Mouse (Mus musculus) liver, adult 2 months (tissue): ENCODE results near the gene Gna15. TPM values are rescaled to one million over a fixed set of nuclear protein-coding genes. Genes with fewer than 3 reads are reported as not detected.

ENCODE experiments used
- DNase-seq: peaks from one replicate; pipeline ENCODE4 v3.0.0-alpha.2; 2011; ENCODE audit warnings: low read depth, low spot score; ENCODE audit errors: extremely low read depth
- H3K27ac ChIP-seq: fragments of 200-500 bp; replicated peaks from 2 replicates; pipeline ENCODE4 v1.5.1; 2012; ENCODE audit warnings: low read depth, mild to moderate bottlenecking, control low read depth, inconsistent platforms, low read length; ENCODE audit not compliant: insufficient read depth
- H3K27me3 ChIP-seq: fragments of 200-500 bp; 2 replicates; pipeline ENCODE4 v1.6.1; 2012; ENCODE audit warnings: mild to moderate bottlenecking, moderate library complexity, low read length, inconsistent platforms; ENCODE audit not compliant: control insufficient read depth, insufficient read depth
- H3K36me3 ChIP-seq: fragments of 200-500 bp; 2 replicates; pipeline ENCODE4 v1.6.1; 2012; ENCODE audit warnings: low read length, inconsistent platforms; ENCODE audit not compliant: control insufficient read depth, insufficient read depth
- H3K4me1 ChIP-seq: fragments of 200-500 bp; 2 replicates; pipeline ENCODE4 v1.6.1; 2011; ENCODE audit warnings: low read length; ENCODE audit not compliant: control insufficient read depth, insufficient read depth
- H3K4me3 ChIP-seq: fragments of 200-500 bp; 2 replicates; pipeline ENCODE4 v1.5.1; 2011; ENCODE audit warnings: low read depth, mild to moderate bottlenecking, control low read depth, low read length, moderate library complexity; ENCODE audit not compliant: insufficient read depth
- H3K79me2 ChIP-seq: fragments of 200-500 bp; 2 replicates; pipeline ENCODE4 v1.6.1; 2012; ENCODE audit warnings: inconsistent platforms, mild to moderate bottlenecking, low read length, moderate library complexity; ENCODE audit not compliant: control insufficient read depth, insufficient read depth
- H3K9ac ChIP-seq: fragments of 200-500 bp; 2 replicates; pipeline ENCODE4 v1.6.1; 2012; ENCODE audit warnings: low read depth, mild to moderate bottlenecking, control low read depth, inconsistent platforms, low read length
- CTCF ChIP-seq: fragments of 200-500 bp; IDR thresholded peaks from 2 replicates; pipeline ENCODE4 v1.5.1; 2011; ENCODE audit warnings: low read depth, low read length, control low read depth
- POLR2A ChIP-seq: fragments of 200-500 bp; IDR thresholded peaks from 2 replicates; pipeline ENCODE4 v1.6.1; 2011; ENCODE audit warnings: low read length, control low read depth; ENCODE audit not compliant: insufficient read depth; ENCODE audit errors: extremely low read depth
- WGBS: fragments of 180-500 bp; shearing (Covaris S2); methylation state at CpG from one replicate; pipeline ENCODE4 v1.1.7; 2018; 5-methylcytosine and 5-hydroxymethylcytosine counted together
- polyA plus RNA-seq: library from polyadenylated mRNA; depleted of rRNA; stranded (reverse); fragments of >200 nt; gene quantifications from 2 replicates; pipeline ENCODE4 v1.2.3, GENCODE M21; 2012; rRNA removed
- total RNA-seq: library from RNA; depleted of rRNA; stranded (reverse); fragments of >200 nt; gene quantifications from 2 replicates; pipeline ENCODE4 v1.2.3, GENCODE M21; 2014; rRNA removed

Gene Gna15
- total RNA-seq, result 0.94 and 1.1 TPM in 2 replicates
- polyA plus RNA-seq, result 0.31 and 0.64 TPM in 2 replicates

GRCm38 (mm10) chr10:81524051-81524605, at the start of gene Gna15:
Gene Gna15 (minus strand): TSS chr10:81524225.
- H3K9ac ChIP-seq, result peak within 1 kb of the TSS; percentile 41
- 43% methylated on average over 9 of the region's 9 CpGs for WGBS
- H3K27ac ChIP-seq, result peak within 1 kb of the TSS; percentile 49
- H3K4me3 ChIP-seq, result peak within 1 kb of the TSS; percentile 22; the same call in 1 of the 2 replicates
- H3K79me2 ChIP-seq, result no peaks in the 10 kb centered on the region
- H3K4me1 ChIP-seq, result no peaks in the 10 kb centered on the region
- no peaks in the 10 kb centered on the region for H3K27me3 ChIP-seq
- no peak for TF ChIP-seq POLR2A
- no peak for TF ChIP-seq CTCF
- DNase-seq, result peak; percentile 34
- no peaks in the 10 kb centered on the region for H3K36me3 ChIP-seq

GRCm38 (mm10) chr10:81572975-81573374, 49.0 kb upstream of the Gna15 start:
- TF ChIP-seq CTCF (no peak), POLR2A (no peak)
- no peak overlapping the region for H3K4me3 ChIP-seq
- no peak for DNase-seq
- 80% methylated on average over 9 of the region's 9 CpGs for WGBS
- no peaks in the 10 kb centered on the region for H3K79me2 ChIP-seq
- H3K27me3 ChIP-seq, result no peaks in the 10 kb centered on the region
- H3K36me3 ChIP-seq, result no peaks in the 10 kb centered on the region
- H3K27ac ChIP-seq, result no peak overlapping the region
- H3K9ac ChIP-seq, result no peak overlapping the region
- peaks cover 20% of the 10 kb centered on the region for H3K4me1 ChIP-seq

- H3K36me3 ChIP-seq, result no peaks in the 10 kb centered on the region
- peak; percentile 35 for DNase-seq
- peaks cover 20% of the 10 kb centered on the region for H3K4me1 ChIP-seq
- peak overlapping the region; percentile 17; the same call in 1 of the 2 replicates for H3K27ac ChIP-seq
- H3K9ac ChIP-seq, result peak overlapping the region; percentile 57; the same call in 1 of the 2 replicates
- H3K27me3 ChIP-seq, result no peaks in the 10 kb centered on the region
- H3K4me3 ChIP-seq, result 0 out of 2 replicates have a peak overlapping the region, but pooled peaks have one; percentile 52
- TF ChIP-seq CTCF, result no peak
- TF ChIP-seq POLR2A, result no peak
- H3K79me2 ChIP-seq, result no peaks in the 10 kb centered on the region
- WGBS, result 13% methylated on average over 9 of the region's 9 CpGs
These were observed 48.2 kb upstream of the Gna15 start for GRCm38 (mm10) chr10:81572133-81572671.

- DNase-seq, result peak; percentile 95
- H3K36me3 ChIP-seq, result no peaks in the 10 kb centered on the region
- no peaks in the 10 kb centered on the region for H3K79me2 ChIP-seq
- peak overlapping the region; percentile 56 for H3K4me3 ChIP-seq
- WGBS, result 1% methylated on average over 18 of the region's 18 CpGs
- peaks cover 20% of the 10 kb centered on the region for H3K4me1 ChIP-seq
- TF ChIP-seq CTCF, result no peak
- no peak for TF ChIP-seq POLR2A
- peak overlapping the region; percentile 65 for H3K9ac ChIP-seq
- H3K27me3 ChIP-seq, result no peaks in the 10 kb centered on the region
- peak overlapping the region; percentile 86 for H3K27ac ChIP-seq
These were observed 47.5 kb upstream of the Gna15 start for GRCm38 (mm10) chr10:81571501-81571876.

GRCm38 (mm10) chr10:81570831-81571500, 46.9 kb upstream of the Gna15 start:
- H3K4me3 ChIP-seq, result peak overlapping the region; percentile 56
- peak overlapping the region; percentile 78 for H3K9ac ChIP-seq
- under 1% methylated on average over 33 of the region's 34 CpGs for WGBS
- no peaks in the 10 kb centered on the region for H3K79me2 ChIP-seq
- H3K36me3 ChIP-seq, result no peaks in the 10 kb centered on the region
- TF ChIP-seq POLR2A, result 0 out of 2 replicates have a peak, but pooled peaks have one; percentile 29
- no peak for TF ChIP-seq CTCF
- DNase-seq, result peak; percentile 83
- no peaks in the 10 kb centered on the region for H3K27me3 ChIP-seq
- H3K4me1 ChIP-seq, result peaks cover 18% of the 10 kb centered on the region
- H3K27ac ChIP-seq, result peak overlapping the region; percentile 86
